Mouse (Mus musculus): ENCODE results near the gene Dcaf15. TPM values are rescaled to one million over a fixed set of nuclear protein-coding genes. Genes with fewer than 3 reads are reported as not detected.
A peak's percentile ranks its signal among the peaks of the same experiment; 100 is the strongest.

Dcaf15 gene
- polyA plus RNA-seq, 1 experiment from 2014 or later: 5.9 TPM

- Histone ChIP-seq H3K4me3 (no peak overlapping the region), H3K4me1 (peaks cover 12% of the 10 kb centered on the region), H3K36me3 (peaks cover 3% of the 10 kb centered on the region; the same call in 1 of the 2 replicates), H3K9ac (no peak overlapping the region), H3K27me3 (replicated peaks) (peaks cover 15% of the 10 kb centered on the region; the same call in 1 of the 2 replicates), H3K27ac (no peak overlapping the region), H3K4me2 (no peak overlapping the region), H3K9me3 (replicated peaks) (no peaks in the 10 kb centered on the region)
- WGBS (ENCODE audit: insufficient replicate concordance): 32% methylated on average over 17 of the region's 17 CpGs
- no peak for ATAC-seq
Observed at GRCm38 (mm10) chr8:84127202-84127901, 22.8 kb upstream of the Dcaf15 start.

- H3K9me3 ChIP-seq (replicated peaks): no peaks in the 10 kb centered on the region
- peaks cover 12% of the 10 kb centered on the region for H3K4me1 ChIP-seq
- H3K4me3 ChIP-seq: no peak overlapping the region
- ATAC-seq: no peak
- no peaks in the 10 kb centered on the region for H3K36me3 ChIP-seq
- peaks cover 15% of the 10 kb centered on the region; the same call in 1 of the 2 replicates for H3K27me3 ChIP-seq (replicated peaks)
- 24% methylated on average over 2 of the region's 2 CpGs for WGBS (ENCODE audit: insufficient replicate concordance)
- no peak overlapping the region for H3K9ac ChIP-seq
- no peak overlapping the region for H3K27ac ChIP-seq
- no peak overlapping the region for H3K4me2 ChIP-seq
Observed at GRCm38 (mm10) chr8:84126742-84127141, 22.2 kb upstream of the Dcaf15 start.

- Histone ChIP-seq H3K4me2 (no peak within 1 kb of the TSS), H3K4me3 (no peak within 1 kb of the TSS), H3K9me3 (replicated peaks) (no peaks in the 10 kb centered on the region), H3K27me3 (replicated peaks) (peaks cover 12% of the 10 kb centered on the region; the same call in 1 of the 2 replicates), H3K4me1 (peaks cover 12% of the 10 kb centered on the region), H3K9ac (no peak within 1 kb of the TSS), H3K36me3 (no peaks in the 10 kb centered on the region), H3K27ac (no peak within 1 kb of the TSS)
- 56% methylated on average over 9 of the region's 9 CpGs for WGBS (ENCODE audit: insufficient replicate concordance)
- ATAC-seq: no peak
Observed at GRCm38 (mm10) chr8:84125656-84126055, 21.1 kb upstream of the Dcaf15 start, which contains the start of gene Podnl1. Gene Podnl1, plus strand, starts transcription at chr8:84125989.

GRCm38 (mm10) chr8:84122151-84122550, 17.6 kb upstream of the Dcaf15 start:
- WGBS (ENCODE audit: insufficient replicate concordance): 77% methylated on average over 3 of the region's 3 CpGs
- Histone ChIP-seq H3K9me3 (replicated peaks) (no peaks in the 10 kb centered on the region), H3K4me1 (no peaks in the 10 kb centered on the region), H3K9ac (no peak overlapping the region), H3K27me3 (replicated peaks) (peaks cover 12% of the 10 kb centered on the region; the same call in 1 of the 2 replicates), H3K4me2 (no peak overlapping the region), H3K27ac (no peak overlapping the region), H3K4me3 (no peak overlapping the region), H3K36me3 (no peaks in the 10 kb centered on the region)
- ATAC-seq: no peak

GRCm38 (mm10) chr8:84115646-84116045, 11.1 kb upstream of the Dcaf15 start:
- 71% methylated on average over 6 of the region's 6 CpGs for WGBS (ENCODE audit: insufficient replicate concordance)
- Histone ChIP-seq H3K4me2 (no peak overlapping the region), H3K36me3 (no peaks in the 10 kb centered on the region), H3K27me3 (replicated peaks) (0 out of 2 replicates have a peak, but pooled peaks cover 4% of the 10 kb centered on the region), H3K9ac (no peak overlapping the region), H3K4me3 (no peak overlapping the region), H3K27ac (no peak overlapping the region), H3K4me1 (no peaks in the 10 kb centered on the region), H3K9me3 (replicated peaks) (no peaks in the 10 kb centered on the region)
- ATAC-seq: no peak

- no peak overlapping the region for H3K4me3 ChIP-seq
- H3K9me3 ChIP-seq (replicated peaks): peaks cover 4% of the 10 kb centered on the region
- peaks cover 28% of the 10 kb centered on the region for H3K4me1 ChIP-seq
- no peak for ATAC-seq
- no peak overlapping the region for H3K4me2 ChIP-seq
- no peaks in the 10 kb centered on the region for H3K27me3 ChIP-seq (replicated peaks)
- H3K27ac ChIP-seq: no peak overlapping the region
- no peak overlapping the region for H3K9ac ChIP-seq
- H3K36me3 ChIP-seq: peaks cover 15% of the 10 kb centered on the region
- 87% methylated on average over 6 of the region's 6 CpGs for WGBS (ENCODE audit: insufficient replicate concordance)
Observed at GRCm38 (mm10) chr8:84106216-84107040, 1.9 kb upstream of the Dcaf15 start.

GRCm38 (mm10) chr8:84105676-84106075, 1.1 kb upstream of the Dcaf15 start:
- Histone ChIP-seq H3K9ac (no peak overlapping the region), H3K9me3 (replicated peaks) (peaks cover 4% of the 10 kb centered on the region), H3K27ac (no peak overlapping the region), H3K27me3 (replicated peaks) (no peaks in the 10 kb centered on the region), H3K4me2 (peak overlapping the region; percentile 92), H3K36me3 (peaks cover 23% of the 10 kb centered on the region), H3K4me1 (peaks cover 28% of the 10 kb centered on the region), H3K4me3 (peak overlapping the region; percentile 81; the same call in 1 of the 2 replicates)
- WGBS (ENCODE audit: insufficient replicate concordance): 74% methylated on average over 2 of the region's 2 CpGs
- no peak for ATAC-seq

- WGBS (ENCODE audit: insufficient replicate concordance): 2% methylated on average over 26 of the region's 29 CpGs
- H3K27me3 ChIP-seq (replicated peaks): no peaks in the 10 kb centered on the region
- peaks cover 28% of the 10 kb centered on the region for H3K4me1 ChIP-seq
- H3K9ac ChIP-seq: peak overlapping the region; percentile 86
- H3K36me3 ChIP-seq: peaks cover 28% of the 10 kb centered on the region
- peak overlapping the region; percentile 92 for H3K4me2 ChIP-seq
- peak overlapping the region; percentile 81 for H3K27ac ChIP-seq
- H3K9me3 ChIP-seq (replicated peaks): peaks cover 4% of the 10 kb centered on the region
- peak overlapping the region; percentile 81 for H3K4me3 ChIP-seq
- peak; percentile 76 for ATAC-seq
Observed at GRCm38 (mm10) chr8:84104221-84104620, 347 bp downstream of the Dcaf15 start.

GRCm38 (mm10) chr8:84103601-84104000, 967 bp downstream of the Dcaf15 start:
- H3K4me3 ChIP-seq: peak overlapping the region; percentile 81
- H3K4me1 ChIP-seq: peaks cover 28% of the 10 kb centered on the region
- peaks cover 4% of the 10 kb centered on the region for H3K9me3 ChIP-seq (replicated peaks)
- H3K4me2 ChIP-seq: peak overlapping the region; percentile 92
- no peak for ATAC-seq
- peak overlapping the region; percentile 86 for H3K9ac ChIP-seq
- no peaks in the 10 kb centered on the region for H3K27me3 ChIP-seq (replicated peaks)
- peaks cover 34% of the 10 kb centered on the region for H3K36me3 ChIP-seq
- 35% methylated on average over 3 of the region's 3 CpGs for WGBS (ENCODE audit: insufficient replicate concordance)
- peak overlapping the region; percentile 81 for H3K27ac ChIP-seq

GRCm38 (mm10) chr8:84101476-84102270, 2.9 kb downstream of the Dcaf15 start:
- peaks cover 53% of the 10 kb centered on the region for H3K36me3 ChIP-seq
- peaks cover 28% of the 10 kb centered on the region for H3K4me1 ChIP-seq
- 88% methylated on average over 25 of the region's 25 CpGs for WGBS (ENCODE audit: insufficient replicate concordance)
- no peaks in the 10 kb centered on the region for H3K27me3 ChIP-seq (replicated peaks)
- no peak for ATAC-seq
- H3K4me3 ChIP-seq: no peak overlapping the region
- no peak overlapping the region for H3K27ac ChIP-seq
- no peak overlapping the region for H3K4me2 ChIP-seq
- no peaks in the 10 kb centered on the region for H3K9me3 ChIP-seq (replicated peaks)
- no peak overlapping the region for H3K9ac ChIP-seq

GRCm38 (mm10) chr8:84098376-84098775, 6.2 kb downstream of the Dcaf15 start:
- Histone ChIP-seq H3K36me3 (peaks cover 86% of the 10 kb centered on the region), H3K9ac (no peak overlapping the region), H3K4me1 (peaks cover 10% of the 10 kb centered on the region), H3K4me3 (no peak overlapping the region), H3K9me3 (replicated peaks) (no peaks in the 10 kb centered on the region), H3K4me2 (no peak overlapping the region), H3K27me3 (replicated peaks) (no peaks in the 10 kb centered on the region), H3K27ac (no peak overlapping the region)
- no peak for ATAC-seq
- WGBS (ENCODE audit: insufficient replicate concordance): 81% methylated on average over 7 of the region's 7 CpGs

Data from liver, embryonic 12.5 days (tissue).